25 mouse cellular contexts compared by ENCODE assay signal in genomic region chr6:88988551-88988950, GRCm38 (mm10).
"Had no signal": no experiment of that assay in that cellular context is flagged by ENCODE, and none has a peak within 500 bp of the region (broad histone marks: within the 10 kb centered on the region; RNA-seq: fewer than 3 reads in every experiment).

No protein-coding gene starts in this region.

- H3K9ac ChIP-seq: heart, embryonic 13.5 days; heart, embryonic 15.5 days; hindbrain, embryonic 13.5 days; hindbrain, embryonic 15.5 days; kidney, embryonic 15.5 days; limb, embryonic 13.5 days; limb, embryonic 15.5 days had no signal

- DNase-seq: gastrocnemius, adult 2 months; gastrocnemius, postnatal 10 days; gastrocnemius, postnatal 25 days; heart, adult 2 months; heart, postnatal 14 days; heart, postnatal 36 days; kidney, adult 11 months; kidney, adult 2 months; kidney, adult 9 months; kidney, postnatal 14 days; kidney, postnatal 36 days; layer of hippocampus, adult 9-11 months; layer of hippocampus, postnatal 36 days; left cerebral cortex, postnatal 4 days had no signal

- H3K4me2 ChIP-seq: heart, embryonic 11.5 days; heart, embryonic 13.5 days; heart, embryonic 15.5 days; hindbrain, embryonic 13.5 days; hindbrain, embryonic 15.5 days; kidney, embryonic 15.5 days; limb, embryonic 13.5 days; limb, embryonic 15.5 days had no signal

- H3K4me1 ChIP-seq: kidney, embryonic 15.5 days; limb, embryonic 13.5 days; limb, embryonic 15.5 days had no signal

- H3K27me3 ChIP-seq: heart, embryonic 15.5 days; hindbrain, embryonic 15.5 days; kidney, embryonic 15.5 days; limb, embryonic 15.5 days had no signal

- H3K4me3 ChIP-seq: gastrocnemius, adult 2 months; heart, adult 2 months; heart, embryonic 13.5 days; heart, embryonic 15.5 days; hindbrain, embryonic 13.5 days; hindbrain, embryonic 15.5 days; kidney, embryonic 15.5 days; limb, embryonic 13.5 days; limb, embryonic 15.5 days had no signal

- ATAC-seq: hindbrain, postnatal 0 days; intestine, embryonic 16.5 days had no signal

- H3K36me3 ChIP-seq: heart, embryonic 13.5 days; heart, embryonic 15.5 days; hindbrain, embryonic 13.5 days; hindbrain, embryonic 15.5 days; kidney, embryonic 15.5 days; limb, embryonic 13.5 days; limb, embryonic 15.5 days had no signal

- H3K27ac ChIP-seq: gastrocnemius, adult 2 months; heart, adult 2 months; heart, embryonic 13.5 days; heart, embryonic 15.5 days; hindbrain, embryonic 13.5 days; hindbrain, embryonic 15.5 days; hindbrain, postnatal 0 days; kidney, embryonic 15.5 days; kidney, postnatal 0 days; limb, embryonic 13.5 days; limb, embryonic 15.5 days had no signal

- H3K9me3 ChIP-seq: heart, embryonic 13.5 days; heart, embryonic 15.5 days; hindbrain, embryonic 13.5 days; hindbrain, embryonic 15.5 days; kidney, embryonic 15.5 days; limb, embryonic 13.5 days; limb, embryonic 15.5 days had no signal
